Mouse (Mus musculus) hindbrain, postnatal 0 days (tissue): ENCODE data around the gene Spdef. TPM values are rescaled to one million over a fixed set of nuclear protein-coding genes. Genes with fewer than 3 reads are reported as not detected.

Source experiments
- ATAC-seq: fragments of 200-750 bp; cut with Nextera tagmentation; 2 replicates; pipeline ENCODE4 v1.8.0; 2017; ENCODE audit warnings: mild to moderate bottlenecking, moderate TSS enrichment, moderate library complexity
- DNase-seq: peaks from one replicate; pipeline ENCODE4 v3.0.0-alpha.2; 2015; ENCODE audit warnings: low spot score
- H3K27ac ChIP-seq: fragments of 300-500 bp; sonication (generic); 2 replicates; pipeline ENCODE4 v1.5.1; 2014; ENCODE audit warnings: mild to moderate bottlenecking
- H3K27me3 ChIP-seq: fragments of 300-500 bp; sonication (generic); 2 replicates; pipeline ENCODE4 v1.6.1; 2014; ENCODE audit warnings: low read length, mixed read lengths; ENCODE audit not compliant: insufficient read depth
- H3K36me3 ChIP-seq: fragments of 300-500 bp; sonication (generic); 2 replicates; pipeline ENCODE4 v1.6.1; 2014; ENCODE audit warnings: low read length, mixed read lengths; ENCODE audit not compliant: insufficient read depth
- H3K4me1 ChIP-seq: fragments of 300-500 bp; sonication (generic); 2 replicates; pipeline ENCODE4 v1.6.1; 2014; ENCODE audit warnings: antibody characterized with exemption, low read length, mixed read lengths; ENCODE audit not compliant: insufficient read depth
- H3K4me2 ChIP-seq: fragments of 300-500 bp; sonication (generic); 2 replicates; pipeline ENCODE4 v1.6.1; 2014; ENCODE audit warnings: low read depth, mild to moderate bottlenecking, low read length, moderate library complexity, mixed read lengths
- H3K4me3 ChIP-seq: fragments of 300-500 bp; sonication (generic); 2 replicates; pipeline ENCODE4 v1.5.1; 2014; ENCODE audit warnings: low read length
- H3K9ac ChIP-seq: fragments of 300-500 bp; sonication (generic); replicated peaks from 2 replicates; pipeline ENCODE4 v1.6.1; 2014; ENCODE audit warnings: mild to moderate bottlenecking, low read length, moderate library complexity, mixed read lengths
- H3K9me3 ChIP-seq: fragments of 300-500 bp; sonication (generic); 2 replicates; pipeline ENCODE4 v1.6.1; 2016; ENCODE audit warnings: low read length, mixed read lengths
- CTCF ChIP-seq: IDR thresholded peaks from 2 replicates; pipeline ENCODE4 v1.5.1; 2016; ENCODE audit warnings: antibody characterized with exemption, control low read depth, low read depth
- WGBS: fragments of 180-500 bp; shearing (Covaris S2); extraction: QIAGEN DNeasy Blood & Tissue Kit; methylation state at CpG from one replicate; pipeline ENCODE4 v1.1.7; 2014; 5-methylcytosine and 5-hydroxymethylcytosine counted together
- polyA plus RNA-seq: library from polyadenylated mRNA; unstranded; fragments of >200 nt; fragmentation: Nextera tagmentation; extraction: Ambion mirVana; gene quantifications from 2 replicates; pipeline ENCODE4 v1.2.1, GENCODE M21; 2015
- total RNA-seq: library from RNA; depleted of rRNA; stranded (reverse); fragments of >200 nt; gene quantifications from 2 replicates; pipeline ENCODE4 v1.2.3, GENCODE M21; 2014; rRNA removed

Spdef gene
- total RNA-seq, result 2.1 TPM in 2 replicates
- 1.7 and 1.8 TPM in 2 replicates for polyA plus RNA-seq

DNA sequence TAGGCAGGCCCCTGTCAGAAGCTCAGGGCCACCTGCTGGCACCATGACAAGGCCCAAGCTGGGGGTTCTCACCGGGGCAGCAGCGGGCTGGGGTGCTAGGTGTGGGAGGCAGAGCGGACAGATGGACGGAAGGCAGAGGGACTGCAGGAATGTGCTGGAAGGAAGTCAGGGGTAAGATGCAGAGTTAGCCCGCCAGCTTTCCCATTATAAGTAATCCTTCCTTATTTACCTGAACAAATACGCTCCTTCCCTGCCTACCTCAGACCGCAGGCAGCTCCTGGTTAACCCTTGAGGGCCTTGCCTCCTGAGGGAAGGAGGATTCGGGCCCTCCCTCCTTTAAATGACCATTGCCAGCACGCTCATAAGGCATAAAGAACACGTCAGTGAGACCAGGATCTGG is at the start of gene Spdef:
TSS of gene Spdef (minus strand) at position 186 of the 400 bp plus-strand sequence.
- ATAC-seq (no peak), DNase-seq (no peak)
- no peak within 1 kb of the TSS for H3K9ac ChIP-seq
- no peak within 1 kb of the TSS for H3K27ac ChIP-seq
- no peak for TF ChIP-seq CTCF
- H3K4me1 ChIP-seq, result peaks cover 5% of the 10 kb centered on the region; the same call in 1 of the 2 replicates
- 83% methylated on average over 10 of the region's 10 CpGs for WGBS
- no peaks in the 10 kb centered on the region for H3K36me3 ChIP-seq
- no peaks in the 10 kb centered on the region for H3K27me3 ChIP-seq
- H3K4me3 ChIP-seq, result no peak within 1 kb of the TSS
- H3K4me2 ChIP-seq, result no peak within 1 kb of the TSS
- H3K9me3 ChIP-seq, result no peaks in the 10 kb centered on the region

DNA sequence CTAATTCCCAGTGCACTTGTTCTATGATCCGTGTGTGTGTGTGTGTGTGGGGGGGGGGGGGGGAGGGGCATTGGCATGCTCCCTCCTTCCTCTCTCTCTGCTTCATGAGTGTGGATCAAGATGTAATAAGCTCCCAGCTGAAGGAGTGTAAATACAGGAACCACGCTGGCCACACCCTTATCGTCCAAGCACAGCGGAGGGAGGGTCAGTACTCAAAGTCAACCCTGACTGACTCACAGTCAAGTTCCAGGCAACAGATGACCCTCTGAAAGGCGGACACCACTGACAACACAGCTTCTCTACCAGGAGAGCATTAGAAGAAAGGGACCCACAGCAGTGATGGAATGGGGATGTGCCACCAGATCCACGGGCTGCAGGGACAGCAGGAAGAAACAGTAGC is 49.1 kb upstream of the Spdef start:
- TF ChIP-seq CTCF, result no peak
- H3K9me3 ChIP-seq, result no peaks in the 10 kb centered on the region
- H3K36me3 ChIP-seq, result peaks cover 13% of the 10 kb centered on the region; the same call in 1 of the 2 replicates
- no peak overlapping the region for H3K27ac ChIP-seq
- H3K4me1 ChIP-seq, result no peaks in the 10 kb centered on the region
- H3K4me2 ChIP-seq, result no peak overlapping the region
- DNase-seq (no peak), ATAC-seq (no peak)
- WGBS, result 86% methylated on average over 6 of the region's 6 CpGs
- no peak overlapping the region for H3K4me3 ChIP-seq
- H3K9ac ChIP-seq, result no peak overlapping the region
- no peaks in the 10 kb centered on the region for H3K27me3 ChIP-seq

DNA sequence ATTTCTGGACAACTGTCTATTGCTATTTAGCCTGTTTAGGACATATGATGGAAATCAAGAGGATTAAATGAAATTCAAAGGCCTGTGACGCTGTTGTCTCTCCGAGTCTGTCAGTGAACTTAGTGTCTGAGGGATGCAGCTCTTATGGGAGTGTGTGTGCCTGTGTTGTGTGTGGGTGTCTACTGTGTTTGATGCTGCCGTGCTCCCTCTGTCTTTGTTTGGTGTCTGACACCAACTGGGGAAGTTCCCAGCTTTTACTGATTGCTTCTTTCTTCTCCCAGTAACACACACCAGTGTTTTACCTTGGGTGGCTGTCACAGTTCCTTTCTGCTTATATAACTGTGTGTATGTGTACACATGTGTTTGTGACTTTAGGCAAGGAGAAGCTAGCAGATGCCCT is 45.4 kb upstream of the Spdef start:
- Histone ChIP-seq H3K9me3 (no peaks in the 10 kb centered on the region), H3K27me3 (no peaks in the 10 kb centered on the region), H3K4me2 (no peak overlapping the region), H3K36me3 (peaks cover 8% of the 10 kb centered on the region; the same call in 1 of the 2 replicates), H3K27ac (no peak overlapping the region), H3K9ac (no peak overlapping the region), H3K4me3 (no peak overlapping the region), H3K4me1 (no peaks in the 10 kb centered on the region)
- WGBS, result 79% methylated on average over 3 of the region's 3 CpGs
- DNase-seq, result no peak
- ATAC-seq, result no peak
- no peak for TF ChIP-seq CTCF

DNA sequence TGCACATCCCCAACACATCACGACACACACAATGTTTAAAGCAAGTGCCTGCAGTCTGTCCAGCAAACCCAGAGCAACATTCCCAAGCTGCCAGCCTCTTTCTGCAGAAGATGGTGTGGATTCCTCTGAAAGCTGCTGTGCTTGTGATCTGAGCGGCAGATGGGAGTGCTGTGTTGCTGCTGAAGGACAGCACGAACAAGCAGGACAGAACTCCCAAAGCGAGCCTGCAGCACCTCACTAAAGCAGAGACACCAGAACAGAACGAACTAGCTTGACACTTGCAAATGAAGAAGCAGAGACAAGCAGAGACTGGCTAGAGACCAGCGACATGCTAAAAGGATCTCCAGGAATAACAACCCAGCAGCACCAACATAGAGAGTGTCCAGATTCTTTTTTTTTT is 42.9 kb upstream of the Spdef start:
- no peak for TF ChIP-seq CTCF
- Histone ChIP-seq H3K4me2 (no peak overlapping the region), H3K9ac (no peak overlapping the region), H3K36me3 (peaks cover 8% of the 10 kb centered on the region; the same call in 1 of the 2 replicates), H3K4me3 (no peak overlapping the region), H3K27ac (no peak overlapping the region), H3K27me3 (no peaks in the 10 kb centered on the region), H3K4me1 (no peaks in the 10 kb centered on the region), H3K9me3 (no peaks in the 10 kb centered on the region)
- no peak for ATAC-seq
- WGBS, result 85% methylated on average over 6 of the region's 6 CpGs
- DNase-seq, result no peak

DNA sequence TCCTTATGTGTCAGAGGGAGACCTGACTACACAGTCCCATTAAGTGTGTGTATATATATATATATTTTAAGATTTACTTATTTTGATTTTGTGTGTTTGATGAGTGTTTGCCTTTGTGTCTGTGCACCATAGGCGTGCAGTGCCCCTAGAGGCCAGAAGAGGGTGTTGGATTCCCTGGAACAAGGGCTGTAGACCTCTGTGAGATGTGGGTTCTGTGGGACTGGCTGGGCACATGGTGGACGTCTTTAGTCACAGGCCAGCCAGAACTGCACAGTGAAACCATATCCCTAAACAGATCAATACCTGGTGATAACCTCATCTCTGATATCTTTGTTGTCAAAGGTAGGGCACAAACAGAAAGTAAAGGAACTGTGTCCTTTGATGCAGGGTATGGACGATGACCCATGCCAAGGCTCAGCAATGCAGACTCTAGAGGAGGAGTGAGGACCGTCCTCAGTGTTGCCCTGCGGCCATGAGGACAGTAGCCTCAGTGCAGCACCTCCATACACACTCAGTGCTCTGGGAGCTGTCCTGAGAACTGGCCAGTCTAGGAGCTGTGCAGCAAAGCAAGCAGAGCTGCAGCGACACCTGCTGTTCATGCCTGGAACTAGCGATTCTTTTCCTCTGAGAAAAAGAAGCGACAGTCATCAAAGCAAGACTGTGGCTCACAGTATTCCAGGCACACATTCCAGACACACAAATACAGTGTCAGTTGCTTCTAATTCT is 40.2 kb upstream of the Spdef start:
- Histone ChIP-seq H3K4me2 (no peak overlapping the region), H3K27ac (no peak overlapping the region), H3K36me3 (no peaks in the 10 kb centered on the region; the same call in 1 of the 2 replicates), H3K27me3 (no peaks in the 10 kb centered on the region), H3K4me1 (no peaks in the 10 kb centered on the region), H3K9me3 (no peaks in the 10 kb centered on the region), H3K4me3 (no peak overlapping the region), H3K9ac (no peak overlapping the region)
- DNase-seq, result peak; percentile 90
- peak; percentile 93 for TF ChIP-seq CTCF
- WGBS, result 54% methylated on average over 8 of the region's 8 CpGs
- peak; percentile 88 for ATAC-seq

DNA sequence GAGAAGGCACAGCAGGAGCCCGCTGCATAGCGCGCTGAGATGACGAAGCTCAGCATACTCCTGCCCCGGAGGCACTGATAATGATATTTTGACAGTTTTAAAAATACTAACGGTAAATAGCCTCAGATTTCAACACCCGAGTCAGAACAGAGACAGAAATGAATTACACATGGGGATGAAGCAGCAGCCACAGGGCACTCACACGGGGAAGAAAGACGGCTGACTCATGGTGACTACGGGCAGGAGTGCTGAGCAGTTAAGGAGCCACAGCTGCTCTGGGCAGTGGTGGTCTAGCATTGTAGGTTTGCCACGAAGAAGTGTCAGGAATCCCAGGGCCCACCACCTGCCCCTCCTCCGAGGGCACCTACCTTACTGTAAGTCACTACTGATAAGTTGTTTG is 38.8 kb upstream of the Spdef start:
- TF ChIP-seq CTCF, result no peak
- Histone ChIP-seq H3K9me3 (no peaks in the 10 kb centered on the region), H3K4me1 (no peaks in the 10 kb centered on the region), H3K9ac (no peak overlapping the region), H3K27ac (no peak overlapping the region), H3K36me3 (no peaks in the 10 kb centered on the region; the same call in 1 of the 2 replicates), H3K4me2 (no peak overlapping the region), H3K27me3 (no peaks in the 10 kb centered on the region), H3K4me3 (no peak overlapping the region)
- DNase-seq (no peak), ATAC-seq (no peak)
- 72% methylated on average over 12 of the region's 12 CpGs for WGBS

DNA sequence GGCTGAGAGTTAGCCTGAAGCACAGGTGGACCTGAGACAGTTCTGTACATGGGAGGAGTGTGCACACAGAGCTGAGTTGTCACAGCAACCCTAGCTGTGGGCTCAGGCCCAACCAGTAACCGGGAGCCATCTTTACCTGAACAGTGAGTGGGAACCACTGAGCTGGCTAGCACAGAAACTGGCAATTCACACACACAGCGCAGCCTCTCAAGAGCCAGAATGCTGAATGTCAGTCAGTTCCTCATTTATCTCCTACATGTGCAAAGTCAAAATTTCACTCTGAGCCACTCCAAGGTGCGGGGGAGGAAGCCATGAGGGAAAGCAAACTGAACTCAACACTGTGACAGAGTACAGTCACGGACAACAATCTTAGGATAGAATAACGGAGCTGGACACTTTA is 38.4 kb upstream of the Spdef start:
- no peaks in the 10 kb centered on the region for H3K27me3 ChIP-seq
- no peak overlapping the region for H3K27ac ChIP-seq
- DNase-seq (no peak), ATAC-seq (no peak)
- no peaks in the 10 kb centered on the region; the same call in 1 of the 2 replicates for H3K36me3 ChIP-seq
- no peaks in the 10 kb centered on the region for H3K4me1 ChIP-seq
- no peak overlapping the region for H3K4me3 ChIP-seq
- TF ChIP-seq CTCF, result no peak
- 74% methylated on average over 5 of the region's 5 CpGs for WGBS
- no peak overlapping the region for H3K4me2 ChIP-seq
- no peak overlapping the region for H3K9ac ChIP-seq
- H3K9me3 ChIP-seq, result no peaks in the 10 kb centered on the region
